Mouse (Mus musculus) olfactory bulb, adult 2 months (tissue): Measurements from ENCODE around the gene Gm38393.

Experiments
- CTCF ChIP-seq: fragments of 200-500 bp; IDR thresholded peaks from 2 replicates; pipeline ENCODE4 v1.5.1; 2012; ENCODE audit warnings: low read depth, mild to moderate bottlenecking, low read length, moderate library complexity; ENCODE audit not compliant: insufficient read depth
- POLR2A ChIP-seq: fragments of 200-500 bp; IDR thresholded peaks from 2 replicates; pipeline ENCODE4 v1.6.1; 2012; ENCODE audit warnings: mild to moderate bottlenecking, low read depth, low read length, moderate library complexity; ENCODE audit not compliant: insufficient read depth

DNA sequence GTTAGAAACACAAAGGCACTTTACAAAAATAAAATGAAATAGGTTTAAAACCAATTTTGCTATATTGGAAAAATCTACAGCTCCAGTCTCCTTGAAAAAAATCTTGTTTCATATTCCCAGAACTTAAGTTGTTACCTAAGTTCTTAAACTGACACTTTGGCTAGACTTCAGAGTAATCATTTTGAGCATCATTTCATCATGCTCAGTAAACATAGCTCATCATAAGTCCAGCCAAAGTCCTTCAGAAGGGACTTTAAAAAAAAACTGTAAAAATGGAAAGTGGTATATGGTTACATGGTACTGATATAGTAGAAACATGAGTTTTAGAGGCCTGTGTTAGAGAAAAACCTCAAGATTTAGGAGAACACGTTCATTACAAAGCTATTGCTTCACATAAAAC, 26.2 kb downstream of the Gm38393 start:
- TF ChIP-seq CTCF (no peak), POLR2A (no peak)
